Mouse (Mus musculus) cerebellum, adult 2 months (tissue): Measurements from ENCODE around the gene C1ql4.

Experiments
- CTCF ChIP-seq: fragments of 200-500 bp; IDR thresholded peaks from 2 replicates; pipeline ENCODE4 v1.5.1; 2011; ENCODE audit warnings: low read depth, mild to moderate bottlenecking, control low read depth, low read length, moderate library complexity, borderline replicate concordance; ENCODE audit not compliant: insufficient read depth
- POLR2A ChIP-seq: fragments of 200-500 bp; IDR thresholded peaks from 2 replicates; pipeline ENCODE4 v1.6.1; 2011; ENCODE audit warnings: low read length, control low read depth, borderline replicate concordance; ENCODE audit not compliant: insufficient read depth

DNA sequence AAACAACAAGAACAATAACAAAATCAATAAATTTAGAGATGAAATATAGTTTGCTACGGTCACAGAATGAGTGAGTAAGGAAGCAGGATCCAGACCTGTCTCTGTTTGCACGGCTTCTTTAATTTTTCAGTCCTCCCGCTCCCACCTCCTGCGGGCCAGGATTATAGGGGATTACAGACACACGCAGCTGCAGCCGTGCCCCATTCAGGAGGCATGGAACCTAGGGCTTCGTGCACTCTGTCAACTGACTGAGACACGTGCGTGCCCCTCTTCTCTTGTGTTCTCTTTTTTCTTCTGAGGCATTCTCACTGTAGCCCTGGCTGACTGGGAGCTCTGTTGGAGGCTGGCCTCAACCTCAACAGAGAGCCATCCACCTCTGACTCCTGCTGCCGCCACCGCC lies 41.8 kb upstream of the C1ql4 start:
- TF ChIP-seq CTCF = no peak
- no peak for TF ChIP-seq POLR2A
